Mouse (Mus musculus) olfactory bulb, adult 2 months (tissue): ENCODE results near the gene Med12l.

Source experiments
- CTCF ChIP-seq: fragments of 200-500 bp; IDR thresholded peaks from 2 replicates; pipeline ENCODE4 v1.5.1; 2012; ENCODE audit warnings: low read depth, mild to moderate bottlenecking, low read length, moderate library complexity; ENCODE audit not compliant: insufficient read depth
- POLR2A ChIP-seq: fragments of 200-500 bp; IDR thresholded peaks from 2 replicates; pipeline ENCODE4 v1.6.1; 2012; ENCODE audit warnings: mild to moderate bottlenecking, low read depth, low read length, moderate library complexity; ENCODE audit not compliant: insufficient read depth

GRCm38 (mm10) chr3:59228730-59229551 lies 223.3 kb downstream of the Med12l start:
- TF ChIP-seq CTCF (no peak), POLR2A (no peak)
